Mouse (Mus musculus) liver, postnatal 0 days (tissue): Measurements from ENCODE around the gene Gm28042. TPM values are rescaled to one million over a fixed set of nuclear protein-coding genes. Genes with fewer than 3 reads are reported as not detected.
A peak's percentile ranks its signal among the peaks of the same experiment; 100 is the strongest.

Experiments
- ATAC-seq: fragments of 200-750 bp; cut with Nextera tagmentation; 2 replicates; pipeline ENCODE4 v1.8.0; 2017; ENCODE audit warnings: mild to moderate bottlenecking, moderate library complexity
- DNase-seq: peaks from one replicate; pipeline ENCODE4 v3.0.0-alpha.2; 2016
- H3K27ac ChIP-seq: fragments of 300-500 bp; sonication (generic); 2 replicates; pipeline ENCODE4 v1.5.1; 2014; ENCODE audit warnings: antibody characterized with exemption, moderate library complexity, mild to moderate bottlenecking, low read depth
- H3K27me3 ChIP-seq: fragments of 300-500 bp; sonication (generic); 2 replicates; pipeline ENCODE4 v1.6.1; 2014; ENCODE audit warnings: low read length, control low read depth, mixed read lengths; ENCODE audit not compliant: insufficient read depth
- H3K36me3 ChIP-seq: fragments of 300-500 bp; sonication (generic); replicated peaks from 2 replicates; pipeline ENCODE4 v1.6.1; 2014; ENCODE audit warnings: mild to moderate bottlenecking, control low read depth, low read length, moderate library complexity, mixed read lengths; ENCODE audit not compliant: insufficient read depth
- H3K4me1 ChIP-seq: fragments of 300-500 bp; sonication (generic); 2 replicates; pipeline ENCODE4 v1.6.1; 2014; ENCODE audit warnings: antibody characterized with exemption, mild to moderate bottlenecking, control low read depth; ENCODE audit not compliant: insufficient read depth
- H3K4me2 ChIP-seq: fragments of 300-500 bp; sonication (generic); 2 replicates; pipeline ENCODE4 v1.6.1; 2014; ENCODE audit warnings: low read depth, mild to moderate bottlenecking, low read length, moderate library complexity, mixed read lengths
- H3K4me3 ChIP-seq: fragments of 300-500 bp; sonication (generic); 2 replicates; pipeline ENCODE4 v1.5.1; 2014; ENCODE audit warnings: low read depth, low read length
- H3K9ac ChIP-seq: fragments of 300-500 bp; sonication (generic); replicated peaks from 2 replicates; pipeline ENCODE4 v1.6.1; 2014; ENCODE audit warnings: mild to moderate bottlenecking, moderate library complexity
- H3K9me3 ChIP-seq: fragments of 300-500 bp; sonication (generic); 2 replicates; pipeline ENCODE4 v1.6.1; 2016; ENCODE audit warnings: mild to moderate bottlenecking, control low read depth, low read length, mixed read lengths
- CTCF ChIP-seq: sonication (generic); IDR thresholded peaks from 2 replicates; pipeline ENCODE4 v1.5.1; 2016; ENCODE audit warnings: antibody characterized with exemption, low read depth
- EP300 ChIP-seq: IDR thresholded peaks from 2 replicates; pipeline ENCODE4 v1.6.1; 2016; ENCODE audit warnings: antibody characterized with exemption, low read depth, mild to moderate bottlenecking
- WGBS: fragments of 180-500 bp; shearing (Covaris S2); extraction: QIAGEN DNeasy Blood & Tissue Kit; methylation state at CpG from one replicate; pipeline ENCODE4 v1.1.7; 2014; ENCODE audit not compliant: insufficient replicate concordance; 5-methylcytosine and 5-hydroxymethylcytosine counted together
- polyA plus RNA-seq: library from polyadenylated mRNA; unstranded; fragments of >200 nt; fragmentation: Nextera tagmentation; extraction: Ambion mirVana; gene quantifications from 2 replicates; pipeline ENCODE4 v1.2.1, GENCODE M21; 2015

Gm28042 gene
- polyA plus RNA-seq, 1 experiment from 2014 or later, result 0.13 TPM

DNA sequence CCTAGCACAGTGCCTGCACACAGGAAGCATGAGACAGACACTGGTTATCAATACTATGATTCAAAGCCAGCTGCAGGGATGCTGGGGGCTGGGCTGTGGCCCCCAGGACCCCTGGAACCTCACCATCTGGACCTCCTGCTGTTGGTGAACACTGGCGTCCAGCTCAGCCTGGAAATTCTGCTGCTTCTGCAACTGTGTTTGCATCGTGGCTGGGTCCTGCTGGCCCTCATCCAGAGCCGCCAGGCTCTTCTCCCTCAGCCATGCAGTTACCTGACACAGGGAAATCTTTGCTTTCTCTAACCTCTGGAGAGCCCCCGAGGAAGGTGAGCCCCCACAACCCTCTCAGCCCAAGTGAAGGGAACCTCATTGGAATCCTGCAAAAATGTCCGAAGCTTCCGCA, 24.1 kb downstream of the Gm28042 start:
- ATAC-seq (no peak), DNase-seq (no peak)
- TF ChIP-seq EP300 (no peak), CTCF (no peak)
- no peak overlapping the region for H3K27ac ChIP-seq
- no peaks in the 10 kb centered on the region for H3K4me1 ChIP-seq
- H3K27me3 ChIP-seq, result no peaks in the 10 kb centered on the region
- WGBS, result 58% methylated on average over 6 of the region's 6 CpGs
- H3K4me3 ChIP-seq, result no peak overlapping the region
- no peak overlapping the region for H3K9ac ChIP-seq
- no peaks in the 10 kb centered on the region for H3K9me3 ChIP-seq
- H3K4me2 ChIP-seq, result no peak overlapping the region
- no peaks in the 10 kb centered on the region for H3K36me3 ChIP-seq

DNA sequence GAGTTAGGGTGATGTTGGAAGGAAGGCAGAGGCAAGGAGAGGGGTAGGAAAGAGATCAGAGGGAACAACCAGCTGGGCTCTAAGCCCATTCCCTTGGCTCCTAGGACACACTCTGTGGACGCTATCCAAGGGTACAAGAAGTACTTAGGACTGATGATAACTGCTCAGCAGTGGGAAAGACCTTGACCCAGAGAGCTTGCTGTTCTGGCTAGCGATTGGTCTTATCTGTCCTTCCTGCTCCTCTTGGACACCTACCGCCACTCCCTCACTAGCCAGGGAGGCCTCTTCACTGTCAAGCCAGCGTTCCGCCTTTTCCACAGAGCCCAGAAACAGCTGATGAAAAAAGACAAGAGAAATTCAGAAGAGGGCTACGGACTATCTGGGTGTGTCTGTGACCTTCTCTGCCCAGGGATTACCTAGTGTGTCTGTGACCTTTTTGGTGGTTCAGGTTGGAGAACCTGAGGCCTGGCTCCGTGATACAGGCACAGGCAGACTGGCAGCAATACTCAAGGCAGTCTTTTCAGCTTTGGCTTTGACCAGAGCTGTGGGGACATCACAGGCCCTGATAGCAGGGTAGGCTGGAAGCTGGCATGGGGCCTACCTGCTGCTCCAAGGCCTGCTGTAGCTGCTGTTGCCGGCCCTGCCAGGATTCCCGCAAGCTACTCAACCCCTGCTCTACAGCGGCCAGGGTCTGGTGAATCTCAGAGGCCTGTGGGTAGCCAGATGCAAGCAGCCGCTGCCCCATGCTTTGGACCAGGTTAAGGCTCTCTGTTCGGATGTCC, 27.7 kb downstream of the Gm28042 start:
- DNase-seq, result no peak
- H3K9me3 ChIP-seq, result no peaks in the 10 kb centered on the region
- no peak overlapping the region for H3K9ac ChIP-seq
- H3K4me2 ChIP-seq, result no peak overlapping the region
- no peak overlapping the region for H3K4me3 ChIP-seq
- TF ChIP-seq EP300, result no peak
- no peak overlapping the region for H3K27ac ChIP-seq
- 72% methylated on average over 12 of the region's 12 CpGs for whole genome bisulfite sequencing
- no peaks in the 10 kb centered on the region for H3K36me3 ChIP-seq
- H3K4me1 ChIP-seq, result no peaks in the 10 kb centered on the region
- no peaks in the 10 kb centered on the region for H3K27me3 ChIP-seq
- ATAC-seq, result no peak

DNA sequence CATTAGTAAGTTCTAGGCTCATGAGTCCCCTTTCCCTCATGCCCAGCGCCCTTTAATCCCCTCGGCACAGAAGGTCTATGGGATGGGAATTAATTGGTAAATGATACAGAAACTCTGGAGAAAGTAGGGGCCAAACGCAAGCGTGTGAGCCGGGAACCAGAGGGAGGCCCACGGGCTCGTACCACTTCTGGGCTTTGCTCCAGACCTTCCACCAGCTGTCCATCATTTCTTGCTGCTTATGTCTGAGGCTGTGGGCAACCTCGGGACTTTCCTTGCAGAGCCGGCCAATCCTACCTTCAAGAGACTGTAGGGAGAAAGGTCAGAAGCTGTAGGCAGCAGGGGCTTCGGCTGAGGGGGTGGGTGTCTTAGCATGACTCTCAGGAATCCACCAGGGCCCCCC, 28.6 kb downstream of the Gm28042 start:
- DNase-seq (no peak), ATAC-seq (no peak)
- 81% methylated on average over 10 of the region's 10 CpGs for WGBS
- no peak for TF ChIP-seq CTCF
- no peak for TF ChIP-seq EP300
- no peaks in the 10 kb centered on the region for H3K27me3 ChIP-seq
- H3K9me3 ChIP-seq, result no peaks in the 10 kb centered on the region
- H3K4me1 ChIP-seq, result no peaks in the 10 kb centered on the region
- no peak overlapping the region for H3K27ac ChIP-seq
- no peak overlapping the region for H3K4me3 ChIP-seq
- H3K9ac ChIP-seq, result no peak overlapping the region
- no peak overlapping the region for H3K4me2 ChIP-seq
- H3K36me3 ChIP-seq, result no peaks in the 10 kb centered on the region

DNA sequence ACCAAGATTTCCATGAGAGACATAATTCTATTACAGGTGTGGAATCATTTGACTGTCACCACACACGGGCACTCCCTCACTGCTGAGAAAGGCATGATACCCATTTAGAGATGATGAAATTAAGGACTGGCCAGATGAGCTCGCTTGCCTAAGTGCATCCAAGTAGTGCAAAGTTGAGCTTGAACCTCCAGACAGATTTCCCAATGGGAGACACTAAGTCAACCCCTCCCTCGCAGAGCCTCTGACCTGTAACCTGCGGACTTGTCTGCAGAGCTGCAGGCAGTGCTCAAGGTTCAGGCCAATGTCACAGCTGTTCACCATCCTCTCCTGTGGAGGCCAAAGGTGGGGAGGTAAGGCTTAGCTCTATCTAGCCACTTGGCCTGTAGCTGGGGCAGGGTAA, 31.5 kb downstream of the Gm28042 start:
- no peak overlapping the region for H3K4me2 ChIP-seq
- H3K4me3 ChIP-seq, result no peak overlapping the region
- H3K27me3 ChIP-seq, result no peaks in the 10 kb centered on the region
- DNase-seq, result peak; percentile 51
- TF ChIP-seq EP300, result no peak
- no peak for TF ChIP-seq CTCF
- no peak overlapping the region for H3K27ac ChIP-seq
- H3K36me3 ChIP-seq, result no peaks in the 10 kb centered on the region
- no peaks in the 10 kb centered on the region for H3K9me3 ChIP-seq
- ATAC-seq, result peak; percentile 94
- WGBS, result 63% methylated on average over 4 of the region's 4 CpGs
- no peak overlapping the region for H3K9ac ChIP-seq
- no peaks in the 10 kb centered on the region for H3K4me1 ChIP-seq

DNA sequence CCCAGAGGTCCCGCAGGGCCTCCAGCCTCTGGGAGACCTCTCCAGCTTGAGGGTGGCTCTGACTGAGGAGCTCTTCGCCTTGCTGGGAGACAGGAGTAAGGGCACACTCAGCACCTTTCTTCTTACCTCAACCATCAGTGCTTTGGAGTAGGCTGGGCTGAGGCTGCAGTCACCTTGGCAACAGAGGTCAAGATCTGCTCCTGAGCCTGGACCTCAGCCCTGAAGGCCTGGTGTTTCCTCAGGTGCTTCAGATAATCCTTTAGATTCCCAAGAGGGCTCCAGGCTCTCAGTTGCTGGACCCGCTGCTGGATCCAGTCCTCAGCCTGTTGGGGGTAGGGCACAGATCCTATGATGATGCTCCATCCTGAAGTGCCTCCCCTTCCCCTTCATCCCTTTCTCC, 32.2 kb downstream of the Gm28042 start:
- DNase-seq (no peak), ATAC-seq (no peak)
- no peak for TF ChIP-seq CTCF
- TF ChIP-seq EP300, result no peak
- Histone ChIP-seq H3K27me3 (no peaks in the 10 kb centered on the region), H3K4me1 (no peaks in the 10 kb centered on the region), H3K9ac (no peak overlapping the region), H3K4me3 (no peak overlapping the region), H3K36me3 (no peaks in the 10 kb centered on the region), H3K9me3 (no peaks in the 10 kb centered on the region), H3K27ac (no peak overlapping the region), H3K4me2 (no peak overlapping the region)
- WGBS, result 64% methylated on average over 3 of the region's 3 CpGs

DNA sequence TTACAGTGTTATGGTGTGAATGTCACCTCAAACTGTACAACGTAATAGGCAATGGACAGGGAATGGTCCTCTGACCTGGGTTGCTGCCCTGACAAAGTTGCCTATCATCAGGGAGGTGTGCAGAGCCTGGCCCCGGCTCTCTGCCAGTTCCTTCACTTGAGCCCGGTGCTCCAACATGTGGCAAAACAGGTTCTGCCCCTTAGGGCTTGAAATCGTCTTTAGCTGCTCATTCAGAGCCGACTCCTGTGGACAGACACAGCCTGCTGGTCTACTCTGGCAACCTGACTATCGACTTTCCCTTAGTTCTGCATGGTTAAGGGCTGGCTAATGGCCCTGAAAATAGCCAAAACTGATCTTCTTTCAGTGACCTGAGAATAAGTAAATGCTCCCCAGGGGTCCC, 32.9 kb downstream of the Gm28042 start:
- 62% methylated on average over 6 of the region's 6 CpGs for WGBS

More for the DNA sequence above, 32.9 kb downstream of the Gm28042 start:
- Histone ChIP-seq H3K4me2 (no peak overlapping the region), H3K4me3 (no peak overlapping the region), H3K9me3 (no peaks in the 10 kb centered on the region), H3K9ac (no peak overlapping the region), H3K27ac (no peak overlapping the region), H3K27me3 (no peaks in the 10 kb centered on the region), H3K36me3 (no peaks in the 10 kb centered on the region), H3K4me1 (no peaks in the 10 kb centered on the region)
- TF ChIP-seq EP300 (no peak), CTCF (no peak)
- no peak for DNase-seq
- ATAC-seq, result no peak
